Mouse (Mus musculus): ENCODE measurements at regions not wholly inside any gene's neighbourhood (a gene's known extent, or its start where the extent isn't known, plus 50 kb on each side); places are given as distances from the start of the nearest gene placed in this dataset.
A peak's percentile ranks its signal among the peaks of the same experiment; 100 is the strongest.

DNA sequence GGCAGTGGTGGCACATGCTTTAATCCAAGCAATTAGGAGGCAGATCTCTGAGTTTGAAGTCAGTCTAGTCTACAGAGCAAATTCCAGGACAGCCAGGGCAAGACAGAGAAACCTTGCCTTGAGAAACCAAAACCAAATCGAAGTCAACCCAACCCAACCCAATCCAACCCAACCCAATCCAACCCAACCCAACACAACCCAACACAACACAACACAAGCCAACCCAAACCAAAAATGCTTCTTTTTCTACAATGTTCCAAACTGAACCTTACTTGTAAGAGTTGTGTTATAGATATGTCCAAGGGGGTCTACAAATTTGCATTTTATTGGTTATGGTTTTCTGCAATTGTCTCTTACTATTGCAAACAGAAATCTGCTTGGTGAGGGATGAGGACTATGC lies 52.8 kb upstream of the Chodl start:
- DNase-seq (ENCODE audit: inconsistent ontology term) = no peak

GRCm38 (mm10) chr16:78859006-78859405 lies 71.7 kb upstream of the Chodl start:
- DNase-seq (ENCODE audit: inconsistent ontology term) = peak; percentile 51

- DNase-seq (ENCODE audit: inconsistent ontology term) = no peak
Observed at GRCm38 (mm10) chr16:78830957-78831356, 99.8 kb upstream of the Chodl start.

DNA sequence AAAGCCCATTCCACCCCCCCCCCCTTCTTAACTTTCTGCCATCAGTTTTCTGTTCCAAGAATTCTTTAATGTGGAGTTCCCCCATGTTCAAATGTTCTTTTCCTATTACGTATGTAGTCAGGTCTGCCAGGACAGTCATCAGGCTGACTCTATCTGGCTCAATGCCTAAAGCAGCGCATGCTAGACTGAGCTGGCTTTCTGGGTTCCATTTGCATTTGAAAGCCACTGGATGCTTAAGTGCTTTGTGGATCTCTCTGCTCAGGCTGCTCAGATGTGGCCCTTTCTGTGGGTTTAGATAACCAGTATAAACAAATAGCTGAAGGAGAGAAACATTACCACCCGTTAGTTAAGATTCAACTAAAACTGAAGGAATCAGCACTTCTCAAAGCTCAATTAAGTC lies 103.0 kb upstream of the Chodl start:
- DNase-seq (ENCODE audit: inconsistent ontology term) = peak; percentile 77

DNA sequence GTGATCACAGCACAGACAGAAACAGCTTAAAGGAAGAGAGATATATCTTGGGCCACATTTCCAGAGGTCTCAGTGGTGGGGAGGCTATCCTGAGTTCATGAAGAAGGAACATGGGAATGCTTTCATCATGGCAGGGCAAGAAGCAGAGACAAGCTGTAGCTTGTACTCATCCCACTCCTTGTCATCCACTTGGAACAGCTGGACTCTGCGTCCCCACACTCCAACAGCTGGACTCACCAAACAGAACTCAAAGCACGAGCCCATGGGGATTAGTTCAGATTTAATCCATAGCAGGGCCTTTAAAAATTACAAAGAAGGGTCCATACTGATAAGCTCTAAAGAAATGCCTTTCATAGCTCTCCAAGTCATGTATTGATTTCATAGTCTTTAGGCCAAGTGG lies 140.7 kb upstream of the Chodl start:
- DNase-seq (ENCODE audit: inconsistent ontology term) = no peak

GRCm38 (mm10) chr16:78759226-78759625 lies 171.5 kb upstream of the Chodl start:
- peak; percentile 70 for DNase-seq (ENCODE audit: inconsistent ontology term)

DNA sequence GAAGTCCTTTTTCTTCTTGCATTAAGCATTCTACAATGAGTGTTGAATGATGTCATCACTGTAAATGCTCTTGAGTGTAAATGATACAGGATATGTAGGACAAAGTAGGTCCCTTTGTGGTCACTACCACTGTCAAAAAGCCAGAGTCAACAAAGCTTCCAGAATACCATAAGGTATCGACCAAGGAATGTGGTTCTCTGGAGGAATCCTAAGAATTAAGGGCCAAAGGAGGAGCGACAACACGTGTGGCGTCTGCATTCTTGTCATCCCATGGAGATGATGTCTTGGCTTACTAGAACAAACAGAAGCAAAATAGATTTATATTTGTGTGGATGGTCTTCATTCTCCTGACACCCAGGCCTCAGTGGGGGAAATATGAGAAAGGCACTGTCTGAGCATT lies 161.4 kb upstream of the D16Ertd472e start:
- DNase-seq (ENCODE audit: inconsistent ontology term) = peak; percentile 77

DNA sequence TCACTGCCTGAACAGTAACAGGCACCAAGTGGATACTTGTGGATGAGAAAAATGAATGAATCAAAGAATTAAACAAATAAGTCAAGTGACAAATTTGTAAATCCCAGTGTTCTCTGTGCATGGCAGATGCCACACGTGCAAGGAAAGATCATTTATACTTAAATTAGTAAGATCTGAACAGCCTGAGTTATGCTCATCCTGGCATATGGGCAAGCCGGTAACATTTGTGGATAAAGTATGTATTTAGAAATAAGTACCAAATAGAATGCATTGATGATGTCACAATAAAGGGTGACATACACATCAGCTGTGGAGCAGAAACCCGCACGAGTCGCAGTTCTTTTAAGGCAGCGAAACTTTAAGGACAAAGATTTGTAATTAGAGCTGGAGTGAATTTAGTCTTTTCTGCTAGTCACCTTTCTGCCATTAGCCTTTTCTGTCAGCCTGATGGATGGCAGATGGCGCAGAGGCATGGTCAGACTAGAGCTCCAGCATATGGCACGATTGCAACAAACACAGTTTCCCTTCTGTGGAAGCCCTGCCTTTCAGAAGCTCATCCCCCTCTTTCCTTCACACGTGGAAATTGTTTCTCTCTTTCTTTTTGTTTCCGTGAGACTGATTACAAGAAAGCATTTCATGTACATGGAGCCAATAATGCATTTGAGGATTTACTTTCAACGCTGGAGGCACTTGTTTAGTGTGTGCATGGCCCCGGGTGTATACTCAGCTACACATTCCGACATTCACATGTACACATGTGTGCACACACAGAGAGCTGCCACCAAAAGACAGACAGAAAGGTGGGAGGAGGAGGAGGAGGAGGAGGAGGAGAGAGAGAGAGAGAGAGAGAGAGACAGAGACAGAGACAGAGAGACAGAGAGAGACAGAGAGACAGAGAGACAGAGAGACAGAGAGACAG lies 154.3 kb upstream of the D16Ertd472e start:
- no peak for DNase-seq (ENCODE audit: inconsistent ontology term)

DNA sequence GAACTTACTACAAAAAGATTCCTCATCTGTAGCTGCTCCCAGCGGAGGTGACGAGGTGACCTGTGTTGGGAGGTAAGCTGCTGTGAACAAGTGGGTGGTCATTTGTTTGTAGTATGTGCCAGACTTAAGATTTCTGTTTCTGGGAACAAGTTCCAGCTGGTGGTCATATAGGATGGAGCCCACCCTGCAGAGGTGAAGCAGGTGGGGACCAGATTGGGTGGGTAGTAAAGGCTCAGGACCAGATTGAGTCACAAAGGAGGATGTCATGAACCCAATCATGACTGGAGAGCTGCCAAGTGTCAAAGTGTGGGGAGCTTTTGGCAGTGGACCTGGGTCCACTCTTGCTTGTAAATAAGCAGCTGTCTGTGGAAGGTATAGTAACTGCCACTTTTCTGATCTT lies 149.0 kb upstream of the D16Ertd472e start:
- no peak for DNase-seq (ENCODE audit: inconsistent ontology term)

DNA sequence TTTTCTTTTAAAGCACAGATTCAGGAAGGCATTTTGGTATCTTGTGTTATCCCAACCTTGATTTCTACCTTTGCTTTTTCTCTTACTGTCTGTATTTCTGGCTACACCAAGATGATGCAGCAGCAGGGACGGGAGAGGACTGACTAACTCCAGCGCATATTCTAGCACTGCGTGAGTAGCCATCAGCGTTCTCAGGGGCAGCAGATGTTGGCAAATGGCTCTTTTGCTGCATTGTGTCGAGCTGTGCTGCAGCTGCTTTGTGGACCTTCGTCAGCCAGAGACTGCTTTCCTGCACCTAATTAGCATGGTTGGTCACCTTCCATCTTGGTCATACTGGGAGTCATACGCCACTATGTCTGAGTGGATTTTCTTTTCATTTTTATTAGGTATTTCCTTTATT lies 133.4 kb upstream of the D16Ertd472e start:
- DNase-seq (ENCODE audit: inconsistent ontology term) = no peak

- no peak for DNase-seq (ENCODE audit: inconsistent ontology term)
Observed at GRCm38 (mm10) chr16:78707566-78707965, 131.1 kb upstream of the D16Ertd472e start.

DNA sequence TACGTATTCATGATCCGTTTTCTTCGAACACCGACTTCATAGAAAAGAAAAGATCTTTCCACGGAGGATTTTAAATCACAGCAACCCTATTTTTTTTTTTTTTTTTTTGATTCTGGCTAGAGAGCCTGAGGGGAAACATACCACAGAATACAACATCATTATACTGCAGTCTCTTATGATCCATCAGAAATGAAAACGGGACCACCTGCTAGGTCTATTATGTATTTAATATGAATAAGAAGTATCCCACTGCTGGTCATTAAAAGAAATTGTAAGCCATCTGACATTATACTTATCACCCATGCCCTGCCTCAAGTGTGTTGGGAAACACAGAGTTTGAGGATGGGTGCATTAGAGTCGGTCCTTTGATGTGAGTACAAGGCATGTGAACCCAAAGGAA lies 130.7 kb upstream of the D16Ertd472e start:
- DNase-seq (ENCODE audit: inconsistent ontology term) = no peak

GRCm38 (mm10) chr16:78697514-78698209 lies 121.2 kb upstream of the D16Ertd472e start:
- DNase-seq (ENCODE audit: inconsistent ontology term) = peak; percentile 17

DNA sequence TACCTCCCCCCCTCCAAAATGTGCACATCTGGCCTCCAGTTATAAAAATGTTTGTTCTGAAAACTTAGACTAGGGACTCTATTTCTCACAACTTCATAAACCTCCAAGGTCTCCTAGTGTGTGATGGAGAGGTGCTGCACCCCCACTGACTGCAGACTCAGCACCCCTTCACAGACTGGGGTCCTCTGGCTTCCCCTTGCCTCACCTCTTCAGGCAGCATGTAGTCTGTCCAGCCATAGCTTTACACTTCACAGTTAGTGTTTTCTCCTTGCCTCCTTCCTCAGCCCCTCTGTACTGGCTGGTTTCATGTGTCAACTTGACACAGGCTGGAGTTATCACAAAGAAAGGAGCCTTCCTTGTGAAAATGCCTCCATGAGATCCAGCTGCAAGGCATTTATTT lies 111.7 kb upstream of the D16Ertd472e start:
- DNase-seq (ENCODE audit: inconsistent ontology term) = no peak

DNA sequence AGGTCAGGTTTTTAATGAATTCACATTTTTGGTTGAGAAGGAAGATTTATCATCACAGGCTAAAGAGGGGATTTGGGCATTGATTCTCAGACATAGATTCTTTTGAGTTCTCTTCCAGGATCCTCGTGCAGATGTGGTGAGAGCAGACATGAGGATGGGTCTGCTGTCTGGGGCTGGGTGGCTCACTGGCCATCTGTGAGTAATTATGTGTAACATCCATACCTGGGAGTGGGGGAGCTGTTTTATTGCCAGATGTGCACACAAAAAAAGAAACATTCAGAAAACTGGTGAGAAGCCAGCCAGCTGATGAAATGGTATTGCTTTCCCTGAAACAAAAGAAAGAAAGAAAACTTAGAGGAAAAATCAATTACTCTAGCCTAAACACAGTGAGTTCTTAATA lies 108.7 kb upstream of the D16Ertd472e start:
- no peak for DNase-seq (ENCODE audit: inconsistent ontology term)

DNA sequence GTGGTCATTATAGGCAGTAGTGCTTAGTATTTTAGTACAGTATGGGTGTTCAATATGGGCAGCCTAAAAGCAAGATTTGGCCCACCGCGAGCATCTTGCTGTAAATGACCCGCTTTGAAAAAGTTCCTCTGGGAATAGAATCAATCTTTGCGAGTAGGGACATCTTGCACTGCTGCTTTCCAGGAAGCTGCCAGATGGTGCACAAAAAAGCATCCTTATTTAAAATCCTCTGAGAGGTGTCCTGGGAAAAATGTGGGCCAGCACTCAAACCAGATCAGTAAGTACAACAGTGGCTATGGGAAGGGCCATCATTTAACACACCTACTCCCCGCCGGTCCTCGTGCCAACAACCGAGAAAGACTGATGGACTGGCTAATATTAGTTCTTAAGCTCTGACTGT lies 107.5 kb upstream of the D16Ertd472e start:
- DNase-seq (ENCODE audit: inconsistent ontology term) = no peak

DNA sequence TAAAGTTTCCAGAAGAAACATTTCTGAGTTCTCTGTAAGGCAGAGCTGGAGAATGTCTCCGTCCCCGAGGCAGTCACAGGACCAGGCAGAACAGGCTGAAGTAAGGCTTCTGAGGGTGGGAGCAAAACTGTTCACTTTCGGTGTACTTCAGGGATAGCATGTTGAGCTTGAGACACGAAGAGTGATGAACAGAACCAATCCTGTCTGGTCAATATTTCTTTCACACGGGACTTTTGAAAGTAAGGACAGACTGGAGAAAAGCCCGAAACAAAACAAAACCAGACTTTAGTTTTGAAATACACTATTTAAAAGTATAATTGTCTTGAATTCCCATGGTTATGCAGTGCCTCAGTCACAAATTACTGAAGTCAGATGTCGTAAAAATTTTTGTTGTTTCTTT lies 84.6 kb upstream of the D16Ertd472e start:
- no peak for DNase-seq (ENCODE audit: inconsistent ontology term)

DNA sequence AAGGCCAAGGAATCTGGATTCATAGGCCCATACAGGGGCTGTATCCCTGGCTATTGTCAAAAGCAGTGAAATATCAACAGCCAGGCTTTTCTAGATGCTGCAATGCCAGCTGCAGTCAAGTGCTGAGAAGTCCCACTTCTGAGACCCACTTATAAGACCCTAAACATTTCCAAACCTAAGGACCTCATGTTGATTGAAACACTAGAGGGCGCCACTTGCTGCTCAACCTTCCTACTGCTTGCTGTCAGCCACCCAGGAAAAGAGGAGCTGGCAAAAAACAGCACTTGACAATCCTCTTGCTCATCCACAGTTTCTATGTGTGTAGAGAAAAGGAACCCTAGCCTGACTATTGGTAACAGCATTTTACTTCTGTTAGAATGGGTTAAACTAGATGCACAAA lies 68.2 kb upstream of the D16Ertd472e start:
- DNase-seq (ENCODE audit: inconsistent ontology term) = no peak

DNA sequence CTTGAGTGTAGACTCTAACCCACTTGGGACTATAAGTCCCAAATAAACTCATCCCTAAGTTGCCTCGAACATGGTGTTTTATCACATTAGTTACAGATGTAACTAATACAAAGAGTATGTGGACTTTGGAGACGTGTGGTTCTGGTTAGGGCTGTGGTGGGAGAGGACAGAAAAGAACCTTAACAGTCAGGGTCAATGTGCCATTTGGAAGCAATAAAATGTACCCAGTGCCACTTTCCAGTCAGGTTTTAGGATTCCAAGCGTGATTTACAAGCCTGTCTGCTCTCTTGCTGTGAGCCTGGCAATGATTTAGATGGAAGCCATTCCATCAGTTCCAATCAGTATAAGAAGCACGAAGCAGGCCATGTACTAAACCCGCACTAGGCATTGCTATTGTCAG lies 65.2 kb upstream of the D16Ertd472e start:
- no peak for DNase-seq (ENCODE audit: inconsistent ontology term)

GRCm38 (mm10) chr16:78641205-78641604 lies 64.7 kb upstream of the D16Ertd472e start:
- no peak for DNase-seq (ENCODE audit: inconsistent ontology term)

DNA sequence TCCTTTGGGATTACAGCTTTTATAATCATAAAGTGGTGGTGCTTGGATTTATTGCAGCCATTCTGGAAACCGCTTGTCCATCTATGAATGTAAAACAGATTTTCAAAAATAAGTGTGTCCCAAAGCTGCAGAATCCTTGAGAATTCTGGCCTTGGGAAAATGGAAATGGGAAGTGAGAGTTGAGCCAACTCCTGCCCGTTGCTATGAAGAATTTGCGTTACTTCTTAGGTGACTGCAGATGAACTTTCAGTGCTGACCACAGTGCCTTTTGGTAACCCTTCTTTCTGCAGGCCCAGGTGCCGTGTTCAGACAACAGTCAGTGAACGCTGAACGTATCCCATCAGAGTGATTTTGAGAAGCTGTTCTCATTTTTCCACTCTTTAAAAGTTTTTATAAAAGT lies 60.9 kb upstream of the D16Ertd472e start:
- no peak for DNase-seq (ENCODE audit: inconsistent ontology term)

DNA sequence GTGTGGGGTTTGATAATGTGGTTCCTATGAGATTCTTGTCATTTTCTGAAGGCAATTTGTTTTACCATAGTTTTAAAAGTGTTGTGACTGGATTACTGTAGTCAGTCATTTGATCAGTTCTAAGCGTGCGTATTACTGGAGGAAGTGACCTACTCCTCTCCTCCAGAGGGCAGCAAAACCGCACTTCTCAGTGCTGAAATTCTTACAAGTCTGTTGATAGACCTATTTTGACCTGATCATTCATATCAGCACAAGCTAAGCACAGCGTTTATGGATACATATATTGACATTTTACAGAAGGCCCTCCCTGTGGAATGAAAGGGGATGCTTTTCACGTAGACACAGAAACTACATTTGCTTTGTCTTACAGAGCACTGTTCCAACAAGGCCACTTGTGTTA lies 60.5 kb upstream of the D16Ertd472e start:
- peak; percentile 87 for DNase-seq (ENCODE audit: inconsistent ontology term)

DNA sequence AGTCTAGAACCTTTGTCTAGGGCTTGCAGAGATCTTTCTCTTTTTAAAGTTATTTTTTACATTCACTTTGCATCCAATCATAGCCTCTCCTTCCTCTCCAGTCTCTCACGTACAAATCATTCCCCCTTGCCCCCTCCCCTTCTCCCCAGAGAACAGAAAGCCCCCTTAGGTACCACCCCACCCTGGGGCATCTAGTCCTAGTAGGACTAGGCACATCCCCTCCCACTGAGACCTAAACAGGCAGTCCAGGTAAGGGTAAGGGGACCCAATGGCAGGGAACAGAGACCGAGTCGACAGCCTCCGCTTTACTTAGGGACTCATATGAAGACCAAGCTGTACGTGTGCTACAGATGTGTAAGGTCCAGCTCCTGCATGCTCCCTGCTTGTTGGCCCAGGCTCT lies 59.3 kb upstream of the D16Ertd472e start:
- DNase-seq (ENCODE audit: inconsistent ontology term) = no peak

Measured in Muller cell, postnatal 12 days (primary cell).